Mouse (Mus musculus) limb, embryonic 10.5 days (tissue): Measurements from ENCODE around the gene Apc2. TPM values are rescaled to one million over a fixed set of nuclear protein-coding genes. Genes with fewer than 3 reads are reported as not detected.
A peak's percentile ranks its signal among the peaks of the same experiment; 100 is the strongest.

Experiments
- DNase-seq: peaks from one replicate; pipeline ENCODE4 v3.0.0-alpha.2; 2017; ENCODE audit warnings: low spot score
- H3K27ac ChIP-seq: fragments of 300-500 bp; sonication (generic); 2 replicates; pipeline ENCODE4 v1.5.1; 2016; ENCODE audit warnings: mild to moderate bottlenecking
- H3K27me3 ChIP-seq: fragments of 300-500 bp; sonication (generic); 2 replicates; pipeline ENCODE4 v1.6.1; 2016; ENCODE audit warnings: low read depth, mild to moderate bottlenecking; ENCODE audit not compliant: poor library complexity, severe bottlenecking
- H3K36me3 ChIP-seq: fragments of 300-500 bp; sonication (generic); 2 replicates; pipeline ENCODE4 v1.6.1; 2016; ENCODE audit warnings: mild to moderate bottlenecking, moderate library complexity
- H3K4me1 ChIP-seq: fragments of 300-500 bp; sonication (generic); 2 replicates; pipeline ENCODE4 v1.6.1; 2016
- H3K4me3 ChIP-seq: fragments of 300-500 bp; sonication (generic); 2 replicates; pipeline ENCODE4 v1.5.1; 2016; ENCODE audit warnings: mild to moderate bottlenecking, moderate library complexity
- H3K9me3 ChIP-seq: fragments of 300-500 bp; sonication (generic); replicated peaks from 2 replicates; pipeline ENCODE4 v1.6.1; 2016; ENCODE audit warnings: mild to moderate bottlenecking
- WGBS: fragments of 180-500 bp; shearing (Covaris S2); methylation state at CpG from one replicate; pipeline ENCODE4 v1.1.7; 2016; 5-methylcytosine and 5-hydroxymethylcytosine counted together
- polyA plus RNA-seq: library from polyadenylated mRNA; unstranded; fragments of >200 nt; fragmentation: Nextera tagmentation; extraction: Ambion mirVana; gene quantifications from 2 replicates; pipeline ENCODE4 v1.2.1, GENCODE M21; 2016

The Apc2 gene
- polyA plus RNA-seq, 1 experiment from 2014 or later: 2.9 TPM

- Histone ChIP-seq H3K4me1 (peaks cover 48% of the 10 kb centered on the region), H3K27ac (no peak overlapping the region), H3K4me3 (peak overlapping the region; percentile 9; the same call in 1 of the 2 replicates), H3K27me3 (no peaks in the 10 kb centered on the region), H3K36me3 (peaks cover 87% of the 10 kb centered on the region), H3K9me3 (no peaks in the 10 kb centered on the region)
- 89% methylated on average over 6 of the region's 6 CpGs for WGBS
- DNase-seq: no peak
Measured at GRCm38 (mm10) chr10:80270734-80271181, 25.0 kb upstream of the Apc2 start.

- Histone ChIP-seq H3K36me3 (peaks cover 91% of the 10 kb centered on the region), H3K4me3 (no peak overlapping the region), H3K9me3 (no peaks in the 10 kb centered on the region), H3K27me3 (no peaks in the 10 kb centered on the region), H3K27ac (no peak overlapping the region), H3K4me1 (peaks cover 42% of the 10 kb centered on the region)
- WGBS: 88% methylated on average over 5 of the region's 5 CpGs
- no peak for DNase-seq
Measured at GRCm38 (mm10) chr10:80271186-80271843, 24.5 kb upstream of the Apc2 start.

- Histone ChIP-seq H3K9me3 (no peaks in the 10 kb centered on the region), H3K4me1 (peaks cover 35% of the 10 kb centered on the region), H3K27me3 (no peaks in the 10 kb centered on the region), H3K27ac (no peak overlapping the region), H3K4me3 (no peak overlapping the region), H3K36me3 (peaks cover 93% of the 10 kb centered on the region)
- WGBS: 95% methylated on average over 8 of the region's 8 CpGs
- no peak for DNase-seq
Measured at GRCm38 (mm10) chr10:80271870-80272585, 23.7 kb upstream of the Apc2 start.

- H3K4me1 ChIP-seq: peaks cover 20% of the 10 kb centered on the region
- no peak for DNase-seq
- no peak overlapping the region for H3K27ac ChIP-seq
- peak overlapping the region; percentile 2; the same call in 1 of the 2 replicates for H3K4me3 ChIP-seq
- H3K9me3 ChIP-seq: no peaks in the 10 kb centered on the region
- H3K27me3 ChIP-seq: no peaks in the 10 kb centered on the region
- peaks cover 94% of the 10 kb centered on the region for H3K36me3 ChIP-seq
- 87% methylated on average over 3 of the region's 3 CpGs for WGBS
Measured at GRCm38 (mm10) chr10:80273847-80274246, 21.9 kb upstream of the Apc2 start.

GRCm38 (mm10) chr10:80276238-80276637 is 19.5 kb upstream of the Apc2 start:
- Histone ChIP-seq H3K27ac (no peak overlapping the region), H3K4me3 (no peak overlapping the region), H3K36me3 (peaks cover 94% of the 10 kb centered on the region), H3K9me3 (no peaks in the 10 kb centered on the region), H3K4me1 (0 out of 2 replicates have a peak, but pooled peaks cover 14% of the 10 kb centered on the region), H3K27me3 (no peaks in the 10 kb centered on the region)
- no peak for DNase-seq
- WGBS: 91% methylated on average over 5 of the region's 5 CpGs

- Histone ChIP-seq H3K27me3 (no peaks in the 10 kb centered on the region), H3K9me3 (no peaks in the 10 kb centered on the region), H3K36me3 (peaks cover 99% of the 10 kb centered on the region), H3K4me1 (0 out of 2 replicates have a peak, but pooled peaks cover 15% of the 10 kb centered on the region), H3K4me3 (no peak overlapping the region), H3K27ac (no peak overlapping the region)
- WGBS: 97% methylated on average over 9 of the region's 9 CpGs
- DNase-seq: no peak
Measured at GRCm38 (mm10) chr10:80278390-80278789, 17.4 kb upstream of the Apc2 start.

GRCm38 (mm10) chr10:80279273-80279672 is 16.5 kb upstream of the Apc2 start:
- H3K27ac ChIP-seq: no peak overlapping the region; the same call in 1 of the 2 replicates
- H3K27me3 ChIP-seq: no peaks in the 10 kb centered on the region
- no peak for DNase-seq
- H3K4me3 ChIP-seq: peak overlapping the region; percentile 8; the same call in 1 of the 2 replicates
- 0 out of 2 replicates have a peak, but pooled peaks cover 7% of the 10 kb centered on the region for H3K4me1 ChIP-seq
- no peaks in the 10 kb centered on the region for H3K9me3 ChIP-seq
- 94% methylated on average over 12 of the region's 12 CpGs for WGBS
- peaks cover 99% of the 10 kb centered on the region for H3K36me3 ChIP-seq

- Histone ChIP-seq H3K36me3 (peaks cover 99% of the 10 kb centered on the region), H3K4me3 (0 out of 2 replicates have a peak overlapping the region, but pooled peaks have one; percentile 1)
- 87% methylated on average over 7 of the region's 7 CpGs for WGBS
Measured at GRCm38 (mm10) chr10:80281304-80281703, 14.5 kb upstream of the Apc2 start.

GRCm38 (mm10) chr10:80281921-80282371 is 13.8 kb upstream of the Apc2 start:
- no peak overlapping the region for H3K4me3 ChIP-seq
- no peaks in the 10 kb centered on the region for H3K9me3 ChIP-seq
- 0 out of 2 replicates have a peak overlapping the region, but pooled peaks have one; percentile 15 for H3K27ac ChIP-seq
- peaks cover 99% of the 10 kb centered on the region for H3K36me3 ChIP-seq
- H3K27me3 ChIP-seq: no peaks in the 10 kb centered on the region
- 87% methylated on average over 8 of the region's 8 CpGs for WGBS
- DNase-seq: no peak
- peaks cover 12% of the 10 kb centered on the region; the same call in 1 of the 2 replicates for H3K4me1 ChIP-seq

More at GRCm38 (mm10) chr10:80281304-80281703, 14.5 kb upstream of the Apc2 start:
- H3K9me3 ChIP-seq: no peaks in the 10 kb centered on the region
- no peaks in the 10 kb centered on the region for H3K27me3 ChIP-seq
- H3K4me1 ChIP-seq: peaks cover 12% of the 10 kb centered on the region; the same call in 1 of the 2 replicates
- 0 out of 2 replicates have a peak overlapping the region, but pooled peaks have one; percentile 15 for H3K27ac ChIP-seq
- no peak for DNase-seq

GRCm38 (mm10) chr10:80282481-80283441 is 13.0 kb upstream of the Apc2 start:
- 91% methylated on average over 20 of the region's 20 CpGs for WGBS
- Histone ChIP-seq H3K36me3 (peaks cover 99% of the 10 kb centered on the region), H3K4me3 (no peak overlapping the region), H3K4me1 (peaks cover 14% of the 10 kb centered on the region; the same call in 1 of the 2 replicates), H3K9me3 (no peaks in the 10 kb centered on the region), H3K27me3 (no peaks in the 10 kb centered on the region), H3K27ac (no peak overlapping the region)
- no peak for DNase-seq

- peaks cover 14% of the 10 kb centered on the region; the same call in 1 of the 2 replicates for H3K4me1 ChIP-seq
- WGBS: 75% methylated on average over 9 of the region's 15 CpGs
- peaks cover 91% of the 10 kb centered on the region for H3K36me3 ChIP-seq
- no peak overlapping the region for H3K4me3 ChIP-seq
- 0 out of 2 replicates have a peak overlapping the region, but pooled peaks have one; percentile 14 for H3K27ac ChIP-seq
- no peaks in the 10 kb centered on the region for H3K27me3 ChIP-seq
- H3K9me3 ChIP-seq: no peaks in the 10 kb centered on the region
- DNase-seq: no peak
Measured at GRCm38 (mm10) chr10:80285222-80286070, 10.3 kb upstream of the Apc2 start.
